Mouse (Mus musculus): ENCODE results near the gene Hddc2. TPM values are rescaled to one million over a fixed set of nuclear protein-coding genes. Genes with fewer than 3 reads are reported as not detected.

The Hddc2 gene
- total RNA-seq (2021): 10 to 100 TPM; 24.9 to 36.5 TPM
- long read RNA-seq, experiment 1, transcript Hddc2-201 (6 exons, 858 nt): major isoform, 6 of 6 reads
- long read RNA-seq, experiment 1, partial matches to known transcripts: 0 of 6 reads
- long read RNA-seq, experiment 1, other reads (novel, unspliced or antisense): 0 of 6 reads
- long read RNA-seq, experiment 2, transcript Hddc2-201 (6 exons, 858 nt): major isoform, 26 of 30 reads
- long read RNA-seq, experiment 2, partial matches to known transcripts: 1 of 30 reads
- long read RNA-seq, experiment 2, other reads (novel, unspliced or antisense): 3 of 30 reads

DNA sequence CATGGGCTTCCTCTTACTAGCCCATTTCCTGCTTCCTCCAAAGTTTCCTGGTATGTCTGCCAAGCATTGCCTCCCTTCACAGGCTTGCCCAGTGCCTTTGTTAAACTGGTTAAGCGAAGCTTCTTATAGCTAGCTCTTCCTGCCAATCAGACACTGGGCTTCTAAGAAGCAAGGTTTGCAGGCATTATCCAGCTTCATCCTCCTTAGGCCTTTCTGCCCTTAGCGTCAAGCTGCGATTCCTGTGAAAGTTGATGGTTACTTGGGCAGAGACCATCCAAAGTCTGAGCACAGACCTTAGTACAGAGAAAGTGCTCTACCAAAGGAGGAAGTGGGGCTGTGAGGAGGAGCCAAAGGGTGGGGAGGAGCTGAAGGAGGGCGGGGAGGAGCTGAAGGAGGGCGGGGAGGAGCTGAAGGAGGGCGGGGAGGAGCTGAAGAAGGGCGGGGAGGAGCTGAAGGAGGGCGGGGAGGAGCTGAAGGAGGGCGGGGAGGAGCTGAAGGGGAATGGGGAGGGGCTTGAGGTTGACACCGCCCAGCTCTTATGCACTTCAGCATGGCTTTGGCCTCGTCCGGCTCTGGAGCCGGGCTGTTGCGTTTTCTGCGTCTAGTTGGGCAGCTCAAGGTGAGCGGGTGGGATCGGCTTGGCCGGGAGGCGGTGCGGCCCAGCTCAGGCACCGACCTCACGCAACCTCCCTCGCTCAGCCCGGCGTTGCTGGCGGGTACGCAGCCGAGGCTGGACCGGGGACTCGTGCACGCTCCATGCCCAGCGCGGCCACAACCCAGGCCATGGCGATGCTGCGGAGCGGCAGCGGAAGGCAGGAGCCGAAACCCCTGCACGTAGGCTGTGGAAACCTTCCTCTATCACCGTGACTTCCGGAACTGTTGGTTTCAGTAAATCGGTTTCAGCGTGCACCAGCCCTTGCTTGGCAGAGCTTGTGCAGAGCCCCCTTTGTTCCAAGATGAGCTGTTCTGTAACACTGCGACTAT is at the start of gene Hddc2:
Gene Hddc2, plus strand, starts transcription at position 519 of the 984 bp plus-strand sequence.
- DNase-seq (ENCODE audit: low spot score in 2 of 2): peak; percentile 72

DNA sequence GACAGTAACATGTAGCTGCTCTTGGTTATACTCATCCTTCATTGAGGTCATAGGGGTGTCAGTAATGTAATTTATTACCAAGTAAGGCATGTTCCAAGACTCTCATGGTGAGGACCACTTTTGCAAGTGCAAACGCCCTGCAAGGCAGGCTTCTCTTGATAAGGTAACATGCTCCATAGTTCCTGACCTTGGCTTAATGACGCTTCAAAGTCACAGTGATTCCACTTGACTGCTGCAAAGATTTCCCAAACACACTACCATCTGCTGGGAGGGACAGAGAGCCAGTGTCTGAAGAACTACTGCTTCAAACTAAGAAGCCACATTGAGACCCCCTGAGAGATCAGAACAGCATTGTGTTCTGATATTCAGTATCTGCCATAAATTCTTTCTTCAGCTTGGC is 40.4 kb upstream of the Hddc2 start:
- no peak for DNase-seq (ENCODE audit: low spot score in 2 of 2)

DNA sequence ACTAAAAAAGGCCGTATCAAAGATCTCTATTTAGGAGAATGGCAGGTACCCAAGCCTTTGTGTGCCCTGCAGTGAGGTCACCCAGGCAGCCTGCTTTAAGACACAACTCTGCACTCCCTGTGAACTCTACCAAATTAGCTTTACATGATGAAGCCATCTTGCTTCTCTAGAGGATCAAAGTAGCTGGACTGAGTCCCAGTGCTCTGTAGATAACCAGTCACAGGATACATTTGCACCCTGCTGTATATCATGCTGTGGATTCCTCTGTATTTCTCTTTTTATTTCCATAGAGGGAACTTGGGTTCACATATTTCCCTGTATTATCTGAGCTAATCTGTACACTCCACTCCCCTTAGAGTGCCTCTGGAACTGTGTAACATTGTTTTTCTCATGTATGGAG is 40.0 kb upstream of the Hddc2 start:
- DNase-seq (ENCODE audit: low spot score in 2 of 2): no peak

DNA sequence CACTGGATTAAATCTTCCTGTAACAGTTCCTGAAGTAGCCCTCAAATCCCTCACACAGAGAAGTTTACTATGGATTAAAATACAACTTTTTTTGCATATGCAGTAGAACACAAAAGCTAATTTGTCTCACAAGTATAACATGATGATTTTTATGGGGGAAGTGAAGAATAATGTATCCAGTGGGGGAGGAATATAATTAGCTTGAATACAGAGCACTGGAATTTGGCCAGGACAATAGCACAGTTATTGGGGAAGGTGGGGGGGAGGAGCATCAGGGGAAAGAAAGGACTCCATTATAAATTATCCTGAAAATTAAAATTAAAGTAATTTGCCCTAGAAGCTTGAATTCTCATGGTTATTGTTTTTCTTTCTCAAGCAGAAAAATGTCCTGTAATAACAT is 25.4 kb upstream of the Hddc2 start:
- DNase-seq (ENCODE audit: low spot score in 2 of 2): no peak

DNA sequence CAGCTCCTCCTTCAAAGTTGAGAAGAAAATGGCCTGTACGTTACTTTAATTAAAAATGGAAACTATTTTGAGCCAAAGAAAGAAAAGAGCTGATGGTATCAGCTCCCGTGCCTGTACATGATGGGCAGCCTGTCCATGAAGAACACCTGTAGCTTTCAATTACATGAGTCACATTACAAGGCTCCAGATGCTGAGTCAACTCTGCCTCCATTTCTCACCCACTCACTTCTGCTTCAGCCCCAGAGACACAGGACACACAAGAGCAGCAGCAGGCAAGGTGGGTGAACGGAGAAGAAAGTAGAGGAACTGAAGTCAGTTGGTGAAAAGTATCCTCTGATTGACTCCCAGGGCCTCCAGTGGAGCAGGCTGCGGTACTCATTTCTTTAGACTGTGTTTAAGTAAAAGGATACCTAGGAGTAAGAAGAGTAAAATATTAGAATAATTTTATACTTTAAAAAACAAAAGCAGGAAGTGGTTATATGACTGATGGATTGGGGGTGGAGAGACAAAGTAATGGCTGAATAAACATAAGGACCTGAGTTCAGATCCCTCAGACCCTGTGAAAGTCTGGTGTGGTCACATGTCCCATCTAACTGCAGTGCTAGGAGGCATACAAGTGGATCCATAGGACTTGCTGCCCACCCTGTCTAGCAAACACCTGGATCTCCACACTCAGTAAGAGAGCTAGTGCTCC is 24.3 kb upstream of the Hddc2 start:
- no peak for DNase-seq (ENCODE audit: low spot score in 2 of 2)

DNA sequence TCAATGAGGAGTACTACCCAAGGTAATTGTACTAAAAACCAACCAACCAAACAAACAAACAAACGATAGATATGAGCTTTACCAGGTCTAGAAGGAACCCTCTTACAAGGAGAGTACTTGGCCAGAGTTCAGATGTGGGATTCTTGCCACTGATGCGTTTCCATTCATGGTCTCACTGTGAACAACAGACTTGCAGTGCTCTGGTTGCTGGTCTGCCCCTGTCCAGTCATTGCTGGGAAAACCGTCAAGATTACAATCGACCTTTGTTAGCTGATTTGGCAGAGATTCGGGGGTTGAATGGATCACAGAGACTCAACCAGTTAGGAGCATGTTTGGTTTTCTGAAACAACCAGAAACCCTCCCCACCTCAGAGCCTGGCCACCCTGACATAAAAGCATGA is 17.5 kb upstream of the Hddc2 start:
- DNase-seq (ENCODE audit: low spot score in 2 of 2): no peak

DNA sequence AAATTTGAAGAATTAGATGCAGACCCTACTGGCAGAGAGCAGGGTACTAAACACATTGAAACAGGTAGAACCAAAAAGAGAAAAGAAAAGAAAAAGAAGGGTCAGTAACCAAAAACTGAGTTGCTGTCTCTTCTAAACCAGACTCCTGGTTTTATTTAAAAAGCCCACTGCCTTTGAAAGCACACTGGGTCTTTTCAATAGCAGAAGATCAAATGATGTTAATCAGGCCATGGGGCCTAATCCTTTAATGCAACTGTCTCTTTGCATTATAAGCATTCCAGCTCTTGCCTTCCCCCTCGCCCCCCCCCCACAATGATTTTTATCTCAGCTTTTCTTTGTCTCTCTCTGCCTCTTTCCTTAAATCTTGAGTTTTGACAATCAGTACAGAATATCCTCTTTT is 16.7 kb upstream of the Hddc2 start:
- DNase-seq (ENCODE audit: low spot score in 2 of 2): no peak

DNA sequence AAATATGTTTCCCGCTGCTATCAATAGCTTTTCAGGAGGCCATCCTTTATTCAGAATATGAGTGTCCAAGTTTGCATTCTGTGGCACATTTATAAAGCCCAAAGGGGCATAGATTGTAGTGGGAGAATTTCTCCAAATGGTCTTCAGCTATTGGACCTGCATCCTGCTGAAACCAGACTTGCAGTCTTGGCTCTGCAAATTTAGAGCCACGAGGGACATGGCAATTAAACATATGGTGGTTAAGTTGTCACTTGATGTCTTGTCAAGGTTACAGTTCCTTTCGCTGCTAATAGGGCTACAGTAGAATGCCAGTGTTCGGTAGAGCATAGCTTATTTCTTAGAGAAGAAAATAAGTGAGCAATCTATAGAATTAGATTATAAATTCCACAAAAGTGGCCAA is 16.1 kb upstream of the Hddc2 start:
- no peak for DNase-seq (ENCODE audit: low spot score in 2 of 2)

DNA sequence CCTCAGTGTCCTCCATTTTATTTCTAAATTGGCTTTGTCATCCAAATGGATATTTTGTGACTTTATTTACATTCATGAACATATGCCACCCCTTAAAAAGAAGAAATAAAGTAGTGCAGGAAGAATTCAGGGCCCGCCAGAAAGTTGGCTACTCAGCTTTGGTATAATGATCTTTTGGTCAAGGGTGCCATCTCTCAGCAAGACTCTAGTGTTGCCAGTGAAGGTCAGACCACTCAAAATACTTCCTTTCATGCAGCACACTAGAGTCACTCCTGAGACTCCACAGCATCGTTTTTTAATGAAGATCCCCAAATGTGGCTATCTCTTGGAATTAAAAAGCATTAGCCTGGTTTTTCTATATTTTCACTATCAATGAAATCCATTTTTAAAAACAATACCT is 14.9 kb upstream of the Hddc2 start:
- DNase-seq (ENCODE audit: low spot score in 2 of 2): no peak

DNA sequence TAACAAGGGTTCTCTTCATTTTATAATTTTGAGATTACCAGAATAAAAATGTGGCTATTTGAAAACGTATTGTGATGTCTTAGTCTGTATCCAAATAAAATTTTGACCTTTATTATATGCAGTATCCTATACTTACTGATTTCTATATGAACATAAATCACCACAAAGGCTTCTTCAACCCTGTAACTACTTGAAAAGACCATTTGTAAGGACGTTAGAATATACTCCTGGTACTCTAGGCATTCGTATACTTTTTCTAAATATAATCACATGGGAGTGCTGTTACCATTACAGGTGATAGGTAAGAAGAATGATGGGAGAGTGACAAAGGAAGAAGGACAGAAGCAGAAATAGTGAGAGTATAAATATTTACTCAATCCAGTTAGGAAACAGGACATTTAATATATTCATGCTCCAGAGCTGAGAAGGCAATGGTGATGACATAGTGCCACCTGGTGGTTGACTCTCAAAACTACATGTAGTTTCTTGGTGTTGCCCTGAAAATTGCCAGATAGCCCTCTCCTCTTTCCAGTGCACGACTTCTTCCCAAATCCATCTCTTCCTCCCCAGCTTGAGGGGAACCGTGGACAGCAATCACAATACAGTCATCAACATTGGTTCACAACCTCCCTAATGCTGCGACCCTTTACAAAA is 14.1 kb upstream of the Hddc2 start:
- peak; percentile 44 to 48 for DNase-seq (ENCODE audit: low spot score in 2 of 2)

DNA sequence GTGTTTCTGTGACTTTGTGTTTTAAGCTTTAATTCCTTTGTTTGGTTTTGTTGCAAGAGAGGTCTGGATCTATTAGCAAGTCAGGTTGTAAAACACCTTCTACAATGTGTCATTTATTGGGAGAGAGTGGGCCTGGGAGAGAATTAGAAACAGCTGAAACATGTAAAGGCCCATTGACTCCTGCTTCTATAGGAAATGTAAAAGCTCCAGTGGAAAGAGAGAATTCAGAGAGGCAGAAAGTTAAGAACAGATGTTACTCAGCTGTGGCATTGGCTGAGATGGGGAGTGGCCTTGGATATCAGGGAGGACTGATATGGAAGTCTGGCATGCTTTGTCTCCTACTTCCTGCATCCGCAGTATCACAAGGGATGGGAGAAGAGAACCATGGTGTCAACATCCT is 12.9 kb upstream of the Hddc2 start:
- DNase-seq (ENCODE audit: low spot score in 2 of 2): no peak

DNA sequence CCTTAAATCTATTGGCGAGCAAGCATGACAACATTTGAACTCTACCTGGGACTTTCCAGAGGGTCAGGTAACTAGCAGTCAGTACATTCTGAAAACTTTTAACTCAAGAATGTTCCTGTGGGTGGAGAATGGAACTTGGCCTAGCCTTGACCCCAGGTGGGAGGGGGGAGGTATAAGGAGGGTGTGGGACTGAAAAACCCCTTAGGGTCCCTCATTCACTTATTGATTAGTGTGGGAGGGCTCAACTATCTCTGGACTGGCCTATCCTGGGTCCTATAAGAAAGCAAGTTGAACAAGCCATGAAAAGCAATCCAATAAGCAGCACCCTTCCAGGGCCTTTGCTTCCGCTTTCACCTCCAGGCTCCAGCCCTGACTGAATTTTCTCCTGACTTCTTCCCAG is 9.7 kb upstream of the Hddc2 start:
- DNase-seq (ENCODE audit: low spot score in 2 of 2): no peak

DNA sequence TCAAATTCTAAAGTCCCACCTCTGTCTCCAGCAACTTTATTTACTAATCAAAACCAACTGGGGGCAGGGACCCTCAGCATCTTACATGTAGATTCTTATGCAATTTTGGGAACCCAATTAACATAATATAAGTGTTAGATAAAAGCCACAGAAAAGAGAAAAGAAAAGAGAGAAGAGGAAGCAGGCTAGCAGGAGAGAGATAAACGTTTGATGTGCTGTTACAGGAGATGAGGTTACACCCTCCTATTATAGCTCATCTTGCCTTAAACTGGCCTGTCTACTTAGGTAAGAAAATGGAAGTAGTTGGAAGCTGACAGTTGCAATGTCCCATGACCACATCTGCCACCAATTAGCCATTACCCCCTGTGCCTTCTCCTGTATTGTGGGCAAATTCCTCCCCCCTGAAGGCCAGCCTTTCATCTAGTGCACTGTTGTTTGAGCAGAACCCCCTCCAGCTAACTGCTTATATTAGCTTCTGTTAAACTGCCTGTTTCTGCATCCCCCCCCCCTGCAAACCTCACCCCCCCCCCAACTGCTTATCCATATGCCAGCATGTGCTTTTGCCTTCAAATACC is 6.1 kb upstream of the Hddc2 start:
- no peak for DNase-seq (ENCODE audit: low spot score in 2 of 2)

DNA sequence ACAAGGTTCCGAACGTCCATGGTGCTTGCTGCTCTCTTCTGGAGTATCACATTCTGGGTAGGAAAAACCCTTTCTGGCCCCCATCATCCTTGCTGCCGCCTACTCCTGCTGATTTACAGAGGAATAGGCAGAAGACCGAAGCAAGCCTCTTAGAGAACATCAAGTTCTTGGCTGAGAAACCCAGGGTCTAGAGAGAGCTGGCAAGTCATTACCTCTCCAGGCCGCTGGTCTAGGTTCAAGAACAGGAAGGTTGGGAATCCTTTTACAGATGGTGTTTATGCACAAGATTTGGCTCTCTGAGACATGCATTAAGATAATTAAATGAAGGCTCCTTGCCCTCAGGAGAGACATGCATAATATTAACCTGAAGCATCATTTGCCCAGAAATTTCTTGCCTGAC is 5.3 kb downstream of the Hddc2 start:
- no peak for DNase-seq (ENCODE audit: low spot score in 2 of 2)

DNA sequence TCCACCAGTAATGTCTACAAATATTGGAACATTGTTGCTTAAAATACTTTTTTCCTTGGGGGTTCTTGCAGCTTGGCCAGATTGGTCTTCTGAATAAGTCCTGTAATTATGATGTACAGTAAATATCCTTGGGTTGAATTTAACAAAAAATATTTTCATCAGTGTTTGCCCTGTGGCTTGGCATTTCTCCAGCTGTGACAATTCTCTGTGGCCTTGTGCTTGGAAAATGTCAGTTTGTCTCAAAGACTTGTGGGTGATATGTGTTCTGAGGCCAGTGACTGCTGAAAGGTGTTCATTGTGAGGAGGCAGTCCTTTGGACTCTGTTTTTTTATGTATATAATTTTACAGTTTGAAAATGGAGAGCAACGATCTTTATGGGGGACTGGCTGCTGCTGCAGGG is 16.3 kb downstream of the Hddc2 start:
- DNase-seq (ENCODE audit: low spot score in 2 of 2): peak in 1 of 2 experiments; percentile 65

DNA sequence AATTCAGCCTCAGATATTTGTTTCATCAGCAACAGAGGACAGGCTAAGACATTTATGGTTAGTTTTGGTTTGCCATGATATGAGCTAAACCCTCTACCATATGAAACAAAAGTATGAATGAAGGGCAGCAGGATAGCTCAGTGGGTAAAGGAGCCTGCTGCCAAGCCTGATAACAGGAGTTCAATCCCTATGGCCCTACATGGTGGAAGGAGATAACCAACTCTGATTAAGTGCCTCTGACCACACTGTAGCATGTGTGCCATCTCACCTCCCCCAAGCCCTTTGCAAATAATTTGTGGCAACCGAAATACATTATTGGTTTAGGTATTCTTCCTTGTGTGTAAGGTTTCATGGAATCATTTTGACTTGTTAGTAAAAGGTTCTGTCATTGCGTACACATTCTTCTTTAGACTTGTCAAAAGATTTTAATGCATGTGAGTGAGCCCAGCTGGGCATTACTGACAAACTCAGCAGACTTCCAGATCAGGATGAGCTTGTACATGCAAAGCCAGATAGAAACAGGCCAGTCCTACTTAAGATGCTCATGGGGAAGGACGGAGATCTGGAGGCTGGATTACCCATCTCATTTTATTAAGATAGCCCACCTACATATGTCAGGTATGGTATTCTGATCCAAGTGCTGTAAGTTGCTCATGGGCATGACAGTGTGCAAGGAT is 17.2 kb downstream of the Hddc2 start:
- no peak for DNase-seq (ENCODE audit: low spot score in 2 of 2)

DNA sequence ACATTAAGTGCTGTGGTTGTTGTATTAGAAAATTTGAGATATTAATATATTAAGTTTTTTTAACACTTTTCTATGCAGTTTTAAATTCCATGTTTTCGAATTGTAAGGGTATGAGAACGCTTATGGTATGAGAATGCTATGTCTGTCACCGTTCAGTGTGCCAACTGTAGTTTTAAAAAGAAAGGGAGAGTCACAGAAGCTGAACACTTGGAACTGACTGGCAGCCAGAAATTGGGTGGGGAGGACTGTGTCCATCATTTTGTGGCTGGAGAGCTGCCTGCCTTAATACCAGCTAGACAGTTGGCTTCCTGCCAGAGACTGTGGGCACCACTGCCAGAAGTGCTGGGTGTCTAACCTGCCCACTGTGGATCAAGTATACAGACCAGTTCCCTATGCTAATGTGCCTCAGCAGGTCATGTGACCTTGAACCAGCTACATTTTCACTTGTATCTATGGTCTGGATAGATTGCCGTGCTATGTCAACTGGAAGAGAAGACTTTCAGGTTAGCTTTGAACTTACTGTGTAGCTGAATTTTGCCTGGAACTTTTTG is 18.1 kb downstream of the Hddc2 start:
- peak; percentile 33 to 35 for DNase-seq (ENCODE audit: low spot score in 2 of 2)

DNA sequence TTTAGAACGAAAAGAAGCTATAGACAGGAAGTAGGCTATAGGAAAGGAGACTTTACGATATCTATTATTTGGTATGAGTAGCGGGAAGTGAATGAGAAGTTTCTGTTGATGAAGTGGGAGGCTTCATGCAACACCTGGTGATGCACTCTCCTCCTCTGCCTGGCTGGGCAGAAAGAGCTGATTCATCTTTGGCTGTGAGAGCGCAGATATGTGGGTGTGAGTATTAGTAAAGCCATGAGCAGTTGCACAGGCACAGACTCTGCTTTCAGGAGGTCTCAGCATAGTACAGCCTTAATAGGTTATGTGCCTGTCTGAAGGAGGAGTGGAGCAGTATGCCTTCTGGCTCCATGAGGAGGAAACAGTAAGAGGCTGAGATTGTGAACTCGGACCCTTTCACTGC is 23.2 kb downstream of the Hddc2 start:
- DNase-seq (ENCODE audit: low spot score in 2 of 2): no peak

DNA sequence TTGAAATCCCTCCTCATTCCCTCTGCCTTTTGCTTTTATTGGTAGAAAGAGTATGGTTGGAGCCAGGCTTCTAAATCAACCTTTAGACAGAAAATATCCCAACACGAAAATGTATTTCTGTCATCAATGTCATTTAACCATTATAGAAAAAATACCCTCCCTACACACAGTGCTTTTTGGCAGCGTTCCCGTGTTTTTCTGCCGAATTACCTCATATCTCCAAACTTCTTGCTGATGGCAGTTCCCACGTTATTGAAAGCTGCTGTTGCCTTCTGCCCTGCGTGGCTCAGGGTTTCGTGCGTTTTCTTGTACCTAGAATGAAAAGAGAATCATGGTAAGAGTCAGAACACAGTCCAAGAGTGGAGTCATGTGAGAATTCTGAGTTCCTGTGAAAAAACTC is 33.2 kb downstream of the Hddc2 start:
- DNase-seq (ENCODE audit: low spot score in 2 of 2): no peak

DNA sequence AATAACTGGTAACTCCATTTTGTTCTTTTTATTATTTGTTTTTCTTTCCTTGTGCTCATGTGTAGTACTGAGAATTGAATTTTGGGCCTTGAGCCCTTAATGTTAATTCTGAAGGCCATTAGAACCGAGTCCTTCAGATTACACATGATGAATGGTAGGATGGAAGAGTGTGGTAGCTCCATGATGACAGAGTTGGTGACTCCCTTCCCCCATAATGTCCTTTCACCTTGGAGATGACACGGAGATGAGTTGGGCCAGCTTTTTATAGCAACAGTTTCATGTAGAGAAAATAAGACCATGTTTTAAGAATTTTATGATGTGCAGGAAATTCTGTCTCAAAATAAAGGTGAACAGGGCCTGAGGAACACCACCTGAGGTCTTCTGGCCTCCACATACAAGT is 37.9 kb downstream of the Hddc2 start:
- DNase-seq (ENCODE audit: low spot score in 2 of 2): no peak

All from adrenal gland, adult 18-20 months (tissue).